Mouse (Mus musculus): ENCODE results near the gene Rsph3b.
"Not testable (repeated sequence)": the region's sequence is repeated elsewhere in the genome, so short reads cannot be mapped to it uniquely, and the experiment has no call there.

GRCm38 (mm10) chr17:6958881-6959280 is 10.4 kb upstream of the Rsph3b start:
- not testable (repeated sequence) for TF ChIP-seq MXI1 (IDR thresholded peaks at IDR 0.05; ENCODE audit: low read depth, low read length); HCFC1 (IDR thresholded peaks at IDR 0.05; ENCODE audit: low read depth, low read length); CTCF (IDR thresholded peaks at IDR 0.05 in 2 of 3, conservative IDR thresholded peaks at IDR 0.05 in 1 of 3; ENCODE audit: control insufficient read depth in 1 of 3, insufficient read depth in 1 of 3, low read depth in 2 of 3, low read length in 3 of 3, poor library complexity in 1 of 3, severe bottlenecking in 1 of 3); POLR2AphosphoS2 (IDR thresholded peaks at IDR 0.05; ENCODE audit: low read length); USF1 (IDR thresholded peaks at IDR 0.05; ENCODE audit: low read depth, low read length); POLR2A (IDR thresholded peaks at IDR 0.05; ENCODE audit: control insufficient read depth in 1 of 2, insufficient read depth in 1 of 2, low read depth in 1 of 2, low read length in 2 of 2, poor library complexity in 1 of 2); POLR2AphosphoS5 (IDR thresholded peaks at IDR 0.05; ENCODE audit: borderline replicate concordance, low read depth, low read length); ZC3H11A (IDR thresholded peaks at IDR 0.05; ENCODE audit: low read depth, low read length); MYC (IDR thresholded peaks at IDR 0.05; ENCODE audit: low read depth, low read length); KAT2A (conservative IDR thresholded peaks at IDR 0.05; ENCODE audit: low read depth, low read length)
